Mouse (Mus musculus) T-helper 2 cell (primary cell): ENCODE measurements around the gene Adi1.

Experiments
- in situ Hi-C: fragments of 300-600 bp; cut with MboI, MseI; formaldehyde crosslinking; loops from one replicate; pipeline ENCODE4 v1.15.1; 2025; ENCODE audit warnings: high pct_unique_total_duplicates

Adi1 gene

GRCm38 (mm10) chr12:28694231-28694630 is 19.2 kb downstream of the Adi1 start:
- in situ Hi-C loops, result no loop called here

- in situ Hi-C loops, result no loop called here
These were observed 19.7 kb downstream of the Adi1 start for GRCm38 (mm10) chr12:28694776-28695175.

- in situ Hi-C loops, result no loop called here
These were observed 23.0 kb downstream of the Adi1 start for GRCm38 (mm10) chr12:28697821-28698595.

- in situ Hi-C loops, result no loop called here
These were observed 24.1 kb downstream of the Adi1 start for GRCm38 (mm10) chr12:28699086-28699485.

- in situ Hi-C loops, result loop anchor here (25.0 kb wide), 1 partner anchor 388 kb away; no protein-coding TSS in a partner anchor
These were observed 24.6 kb downstream of the Adi1 start for GRCm38 (mm10) chr12:28699656-28700055.

DNA sequence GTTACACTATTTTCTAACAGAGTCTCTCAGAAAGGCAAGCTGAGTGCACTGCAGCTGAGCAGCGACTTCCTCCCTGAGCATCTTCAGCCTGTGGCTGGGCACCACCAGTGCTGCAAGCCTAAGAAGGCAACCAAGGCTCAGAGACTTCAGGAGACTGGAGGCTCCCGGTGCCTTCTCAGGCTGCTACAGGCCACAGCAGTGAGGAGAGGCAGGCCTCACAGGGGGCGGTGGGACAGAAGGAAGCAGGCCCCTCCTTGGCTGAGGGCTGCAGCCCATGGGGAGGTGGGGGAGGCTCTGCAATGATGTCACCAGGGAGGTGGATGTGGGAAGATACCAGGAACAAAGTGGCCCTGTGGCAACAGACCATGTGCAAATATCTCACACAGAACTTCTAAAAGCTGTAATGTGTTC is 25.1 kb downstream of the Adi1 start:
- in situ Hi-C loops, result loop anchor here (25.0 kb wide), 1 partner anchor 387 kb away; no protein-coding TSS in a partner anchor

DNA sequence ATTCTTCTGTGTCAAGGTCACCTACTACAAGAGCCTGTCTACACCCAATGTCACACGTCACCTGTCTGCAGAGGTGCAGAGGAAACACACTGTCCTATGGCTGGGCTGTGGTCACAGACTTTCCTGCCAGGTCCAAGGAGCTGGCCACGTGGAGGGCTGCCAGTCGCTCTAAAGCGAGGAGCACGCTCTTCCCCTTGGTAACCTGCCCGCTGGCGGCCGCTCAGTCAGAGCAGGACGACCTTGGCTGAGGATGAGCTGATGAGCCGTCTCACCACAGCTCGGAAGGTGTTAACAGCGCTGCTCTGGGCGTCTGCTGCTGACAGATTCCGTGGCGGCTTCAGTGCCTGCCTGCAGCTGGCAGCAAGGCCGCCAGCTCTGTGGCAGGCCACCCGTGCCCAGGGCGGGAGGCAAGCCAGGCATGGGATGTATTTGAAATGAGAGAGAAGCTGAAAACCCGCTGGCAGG is 25.6 kb downstream of the Adi1 start:
- in situ Hi-C loops, result loop anchor here (25.0 kb wide), 1 partner anchor 387 kb away; no protein-coding TSS in a partner anchor

- in situ Hi-C loops, result loop anchor here (25.0 kb wide), 1 partner anchor 386 kb away; no protein-coding TSS in a partner anchor
These were observed 26.3 kb downstream of the Adi1 start for GRCm38 (mm10) chr12:28701302-28701701.

DNA sequence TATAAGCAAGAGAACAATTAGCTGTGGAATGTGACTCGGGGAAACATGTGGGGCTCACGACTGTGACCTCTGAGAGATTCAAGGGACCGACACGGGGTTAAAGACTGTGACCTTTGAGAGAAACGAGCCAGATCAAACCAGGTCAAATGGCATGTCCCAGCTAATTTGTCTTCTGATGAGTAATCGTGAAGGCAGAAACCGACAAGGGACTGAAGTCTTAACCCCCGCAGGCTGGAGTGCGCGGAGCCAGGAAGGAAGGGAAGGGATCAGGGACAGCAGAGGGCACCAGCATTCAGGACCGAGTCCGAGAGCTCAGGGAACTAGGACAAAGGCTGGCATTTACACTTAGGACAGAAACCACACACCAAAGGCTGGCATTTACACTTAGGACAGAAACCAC is 29.4 kb downstream of the Adi1 start:
- in situ Hi-C loops, result loop anchor here (25.0 kb wide), 1 partner anchor 383 kb away; no protein-coding TSS in a partner anchor

DNA sequence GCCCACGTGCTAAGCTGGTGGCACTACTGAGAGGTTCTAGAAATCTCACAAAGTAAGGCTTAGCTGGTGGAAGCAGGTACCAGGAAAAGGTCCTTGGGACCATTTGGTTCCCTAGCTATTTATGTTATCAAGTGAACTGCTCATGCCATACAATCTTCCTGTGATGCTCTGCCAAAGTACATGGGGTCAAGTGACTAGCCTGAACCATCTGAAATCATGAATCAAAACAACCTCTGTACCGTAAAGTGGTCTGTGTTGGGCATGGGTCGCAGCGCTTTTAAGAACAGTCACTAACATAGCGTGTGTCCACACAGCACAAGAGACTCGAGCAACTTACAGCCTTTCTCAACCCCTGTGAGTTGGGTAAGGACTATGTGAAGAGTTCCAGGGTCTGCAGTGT is 30.2 kb downstream of the Adi1 start:
- in situ Hi-C loops, result loop anchor here (25.0 kb wide), 1 partner anchor 382 kb away; no protein-coding TSS in a partner anchor

DNA sequence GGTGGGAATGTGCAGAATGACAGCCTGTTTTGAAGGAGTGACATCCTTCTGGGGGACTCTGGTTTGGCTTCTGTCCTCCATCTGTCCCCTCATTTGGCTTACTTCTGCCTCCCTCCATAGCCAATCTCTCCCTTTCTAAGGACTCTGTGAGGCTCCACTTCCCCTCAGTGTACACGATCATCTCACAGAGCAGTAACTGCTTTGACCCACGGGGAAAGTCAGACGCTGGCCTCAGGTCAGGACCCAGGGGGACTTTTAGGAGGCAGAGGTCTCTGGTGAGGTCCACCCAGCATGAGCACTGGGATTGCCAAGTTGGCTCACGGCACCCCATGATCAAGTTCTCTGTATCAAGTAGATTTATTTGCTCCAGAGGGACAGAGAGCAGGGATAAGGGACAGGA is 33.1 kb downstream of the Adi1 start:
- in situ Hi-C loops, result loop anchor here (25.0 kb wide), 1 partner anchor 379 kb away; no protein-coding TSS in a partner anchor

DNA sequence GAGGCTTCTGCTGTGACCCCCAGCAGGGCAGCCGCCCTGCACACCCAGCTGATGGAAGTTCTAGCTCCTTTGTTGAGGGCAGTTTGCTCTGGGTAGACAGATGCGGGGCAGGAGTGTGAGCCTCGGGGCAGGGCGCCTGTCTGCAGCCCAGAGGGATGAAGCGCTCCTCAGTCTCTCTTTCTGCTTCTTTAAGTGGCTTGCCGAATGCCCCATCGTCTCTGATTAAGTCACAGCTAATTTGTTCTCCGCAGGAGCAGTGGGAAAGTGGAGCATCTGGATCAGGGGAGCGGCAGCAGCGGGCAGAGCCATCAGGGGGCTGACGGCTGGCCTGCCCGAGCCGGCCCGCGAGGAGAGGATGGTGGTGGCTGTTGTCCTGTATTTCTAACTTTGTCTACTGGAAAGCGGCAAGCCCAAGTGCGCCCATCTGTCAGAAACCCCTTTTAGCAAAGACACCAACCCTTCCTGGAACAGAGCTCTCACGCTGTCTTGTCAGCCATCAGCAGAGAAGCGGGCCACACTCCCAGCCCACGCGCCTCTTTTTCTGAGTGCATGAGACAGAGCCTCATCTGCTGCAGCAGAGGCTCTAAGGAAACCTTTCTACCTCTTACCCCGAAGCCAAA is 35.6 kb downstream of the Adi1 start:
- in situ Hi-C loops, result loop anchor here (25.0 kb wide), 1 partner anchor 377 kb away; no protein-coding TSS in a partner anchor

DNA sequence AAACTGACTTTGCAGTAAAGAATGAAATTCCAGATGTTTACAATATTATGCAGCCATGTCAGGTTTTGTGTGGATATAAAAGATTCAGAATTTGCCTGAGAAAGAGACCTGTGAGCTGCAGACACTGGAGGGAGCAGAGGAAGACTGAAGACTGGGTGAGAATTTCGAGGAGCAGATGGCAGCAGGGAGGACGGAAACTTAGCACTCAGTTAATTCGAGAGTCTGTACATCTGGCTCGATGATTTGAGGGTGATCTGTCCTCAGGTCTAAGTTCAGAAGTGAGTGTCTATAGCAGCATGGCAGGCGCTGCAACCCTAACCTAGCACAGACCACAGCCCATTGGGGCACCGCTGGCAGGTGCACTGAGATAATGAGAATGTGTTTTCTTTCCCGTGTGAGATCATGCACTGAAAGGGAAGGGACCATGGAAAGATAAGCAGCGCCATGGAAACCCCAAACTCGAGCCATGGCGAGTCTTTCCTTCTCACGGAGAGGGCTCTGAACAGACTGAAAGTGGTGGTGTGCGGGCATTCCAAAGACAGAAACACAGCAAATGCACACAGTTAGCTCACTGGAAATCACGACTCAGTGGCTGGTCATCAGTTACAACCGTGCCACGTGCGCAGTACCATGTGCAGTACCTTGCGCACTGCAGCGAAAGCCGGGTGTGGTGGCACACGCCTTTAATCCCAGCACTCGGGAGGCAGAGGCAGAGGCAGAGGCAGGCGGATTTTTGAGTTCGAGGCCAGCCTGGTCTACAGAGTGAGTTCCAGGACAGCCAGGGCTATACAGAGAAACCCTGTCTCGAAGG is 40.0 kb downstream of the Adi1 start:
- in situ Hi-C loops, result loop anchor here (25.0 kb wide), 1 partner anchor 372 kb away; no protein-coding TSS in a partner anchor

GRCm38 (mm10) chr12:28717066-28717465 is 42.0 kb downstream of the Adi1 start:
- in situ Hi-C loops, result loop anchor here (25.0 kb wide), 1 partner anchor 370 kb away; no protein-coding TSS in a partner anchor

DNA sequence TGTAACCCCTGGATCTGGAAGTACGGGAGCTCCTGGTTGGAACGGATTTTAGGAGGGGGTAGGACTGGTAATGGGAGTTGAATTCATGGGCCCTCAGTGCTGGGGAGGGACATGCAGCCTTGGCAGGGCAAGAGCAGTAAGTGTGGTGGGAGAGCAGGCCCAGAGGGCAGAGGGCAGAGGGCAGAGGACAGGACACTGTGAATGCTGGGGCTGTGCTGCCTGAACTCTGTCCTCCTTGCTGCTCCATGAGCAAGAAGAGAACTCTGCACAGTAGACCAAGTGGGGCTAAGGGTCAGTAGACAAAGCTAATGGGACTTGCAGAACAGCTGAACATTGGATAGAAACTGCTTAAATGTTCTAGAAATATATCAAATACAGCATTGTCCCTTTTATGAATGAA is 43.1 kb downstream of the Adi1 start:
- in situ Hi-C loops, result loop anchor here (25.0 kb wide), 1 partner anchor 369 kb away; no protein-coding TSS in a partner anchor

DNA sequence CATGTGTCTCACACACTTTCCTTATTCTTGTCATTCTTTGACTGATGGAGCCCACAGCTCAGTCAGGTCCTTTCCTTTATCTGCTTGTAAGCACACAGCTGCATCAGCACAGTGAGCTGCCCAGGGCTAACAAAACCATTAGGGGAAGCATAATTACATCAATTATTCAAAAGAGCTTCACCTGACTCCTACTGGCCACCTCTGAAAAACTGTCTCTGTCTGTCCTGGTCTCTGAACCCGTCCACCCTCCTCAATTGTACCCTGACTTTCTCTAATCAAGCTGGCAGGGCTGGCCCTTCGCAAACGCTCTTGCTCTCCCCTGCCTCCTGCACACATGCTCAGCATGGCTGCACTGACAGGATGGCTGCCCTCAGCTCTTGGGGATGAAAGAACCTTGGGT is 49.3 kb downstream of the Adi1 start:
- in situ Hi-C loops, result loop anchor here (25.0 kb wide), 1 partner anchor 363 kb away; no protein-coding TSS in a partner anchor

- in situ Hi-C loops, result no loop called here
These were observed 51.2 kb downstream of the Adi1 start for GRCm38 (mm10) chr12:28726204-28726603.

- in situ Hi-C loops, result no loop called here
These were observed 52.0 kb downstream of the Adi1 start for GRCm38 (mm10) chr12:28727061-28727460.
